Mouse (Mus musculus): ENCODE results near the gene Tmem121b. TPM values are rescaled to one million over a fixed set of nuclear protein-coding genes. Genes with fewer than 3 reads are reported as not detected.

Tmem121b gene
- polyA plus RNA-seq, 1 experiment from 2014 or later, result 0.17 TPM

DNA sequence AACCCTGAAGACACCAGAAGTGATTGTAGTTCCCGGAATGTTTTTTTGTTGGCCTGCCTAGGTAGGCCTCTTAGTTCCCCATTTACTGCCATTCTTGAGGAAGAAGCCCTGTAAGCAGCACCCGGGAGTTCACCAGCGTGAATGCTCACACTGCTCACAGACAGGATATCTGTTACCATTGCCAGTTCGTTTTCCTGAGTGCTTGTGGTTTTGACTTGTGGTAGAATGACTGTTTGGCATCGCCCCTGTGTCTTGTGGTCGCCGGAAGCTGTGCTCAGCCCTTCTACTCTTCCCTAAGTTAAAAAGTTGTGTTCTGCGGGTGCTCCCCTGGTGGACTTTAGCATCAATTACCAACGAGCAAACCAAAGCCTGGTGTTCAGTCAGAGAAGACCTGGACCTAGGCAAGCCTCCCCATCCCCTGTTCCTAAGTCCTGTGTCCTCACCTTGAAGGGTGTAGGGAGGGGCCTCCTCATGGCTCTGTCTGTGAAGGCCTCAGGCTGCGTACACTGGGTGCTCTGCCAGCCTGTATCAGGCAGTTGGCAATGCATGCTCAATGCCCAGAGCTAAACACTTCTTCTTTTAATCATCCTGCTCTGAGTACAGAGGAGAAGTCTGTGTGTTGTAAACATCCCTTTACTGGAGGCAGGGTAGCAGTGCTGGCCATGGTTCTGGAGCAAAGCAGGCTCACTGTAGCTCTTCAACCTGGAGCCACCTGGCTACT is 26.8 kb downstream of the Tmem121b start:
- ATAC-seq (ENCODE audit: insufficient number of reproducible peaks, insufficient read depth, low FRiP score, low read depth), result no peak
- Histone ChIP-seq H3K9ac (replicated peaks; ENCODE audit: low read depth, low read length) (no peak overlapping the region), H3K4me3 (ENCODE audit: low read depth, low read length) (no peak overlapping the region), H3K36me3 (ENCODE audit: control insufficient read depth, insufficient read depth, low read length) (no peaks in the 10 kb centered on the region), H3K4me1 (ENCODE audit: control insufficient read depth, insufficient read depth, low read length) (peaks cover 13% of the 10 kb centered on the region; the same call in 1 of the 2 replicates), H3K27me3 (ENCODE audit: control insufficient read depth, insufficient read depth, low read length) (peaks cover 8% of the 10 kb centered on the region; the same call in 1 of the 2 replicates), H3K27ac (ENCODE audit: low read length) (no peak overlapping the region), H3K9me3 (ENCODE audit: control insufficient read depth, low read depth, low read length) (no peaks in the 10 kb centered on the region), H3K4me2 (replicated peaks; ENCODE audit: low read depth, low read length) (no peak overlapping the region)
- whole genome bisulfite sequencing, result 79% methylated on average over 10 of the region's 10 CpGs

DNA sequence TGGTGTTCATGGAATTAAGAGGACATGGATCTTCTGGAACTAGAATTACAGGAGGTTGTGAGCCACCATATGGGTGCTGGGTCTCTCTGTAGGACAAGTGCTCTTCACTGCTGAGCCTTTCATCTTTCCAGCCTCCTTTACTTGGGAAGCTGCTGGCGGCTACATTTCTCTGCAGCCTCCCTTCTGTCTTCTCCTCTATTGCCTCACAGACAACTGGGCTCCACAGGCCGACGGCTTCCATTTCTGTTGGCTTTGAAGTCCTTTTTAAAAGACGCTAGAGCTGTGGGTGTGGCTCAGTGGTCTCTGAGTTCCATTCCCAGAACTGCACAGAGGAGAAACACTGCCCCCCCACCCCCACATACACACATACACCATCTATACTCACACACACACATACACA is 28.2 kb downstream of the Tmem121b start:
- Histone ChIP-seq H3K4me1 (ENCODE audit: control insufficient read depth, insufficient read depth, low read length) (peaks cover 13% of the 10 kb centered on the region; the same call in 1 of the 2 replicates), H3K4me3 (ENCODE audit: low read depth, low read length) (no peak overlapping the region), H3K36me3 (ENCODE audit: control insufficient read depth, insufficient read depth, low read length) (no peaks in the 10 kb centered on the region), H3K27me3 (ENCODE audit: control insufficient read depth, insufficient read depth, low read length) (peaks cover 8% of the 10 kb centered on the region; the same call in 1 of the 2 replicates), H3K27ac (ENCODE audit: low read length) (no peak overlapping the region), H3K4me2 (replicated peaks; ENCODE audit: low read depth, low read length) (no peak overlapping the region), H3K9ac (replicated peaks; ENCODE audit: low read depth, low read length) (no peak overlapping the region), H3K9me3 (ENCODE audit: control insufficient read depth, low read depth, low read length) (no peaks in the 10 kb centered on the region)
- WGBS, result 43% methylated on average over 4 of the region's 4 CpGs
- ATAC-seq (ENCODE audit: insufficient number of reproducible peaks, insufficient read depth, low FRiP score, low read depth), result no peak

DNA sequence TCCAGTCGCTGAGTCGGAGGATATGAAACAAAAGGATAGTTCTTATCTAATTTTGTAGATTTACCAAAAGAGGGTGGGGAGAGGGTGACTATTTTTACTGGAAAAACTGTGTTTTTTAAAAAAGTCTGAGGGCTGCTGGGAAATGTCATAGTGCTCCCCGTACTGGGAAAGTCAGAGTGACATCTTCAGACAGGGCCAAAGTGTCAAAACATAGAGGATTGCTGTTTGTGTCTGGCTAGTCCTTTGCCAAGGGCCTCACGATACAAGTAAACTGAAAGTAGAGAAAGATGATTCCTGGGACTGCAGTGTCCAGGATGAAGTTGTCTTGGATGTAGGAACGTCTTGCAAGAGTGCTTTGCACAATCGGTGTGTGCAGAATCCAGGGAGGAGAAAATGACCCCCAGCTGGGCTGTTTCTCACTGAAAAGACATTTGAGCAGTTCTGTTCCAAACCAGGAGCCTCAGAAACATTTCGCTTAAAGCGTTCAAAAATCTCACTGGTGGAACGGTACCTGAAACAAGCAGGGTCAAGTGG is 29.1 kb downstream of the Tmem121b start:
- Histone ChIP-seq H3K4me2 (replicated peaks; ENCODE audit: low read depth, low read length) (peak overlapping the region; percentile 69; the same call in 1 of the 2 replicates), H3K27ac (ENCODE audit: low read length) (no peak overlapping the region), H3K9ac (replicated peaks; ENCODE audit: low read depth, low read length) (no peak overlapping the region), H3K9me3 (ENCODE audit: control insufficient read depth, low read depth, low read length) (no peaks in the 10 kb centered on the region), H3K4me3 (ENCODE audit: low read depth, low read length) (peak overlapping the region; percentile 61; the same call in 1 of the 2 replicates), H3K4me1 (ENCODE audit: control insufficient read depth, insufficient read depth, low read length) (peaks cover 13% of the 10 kb centered on the region; the same call in 1 of the 2 replicates), H3K36me3 (ENCODE audit: control insufficient read depth, insufficient read depth, low read length) (no peaks in the 10 kb centered on the region), H3K27me3 (ENCODE audit: control insufficient read depth, insufficient read depth, low read length) (peaks cover 8% of the 10 kb centered on the region; the same call in 1 of the 2 replicates)
- no peak for ATAC-seq (ENCODE audit: insufficient number of reproducible peaks, insufficient read depth, low FRiP score, low read depth)
- WGBS, result 42% methylated on average over 9 of the region's 9 CpGs

DNA sequence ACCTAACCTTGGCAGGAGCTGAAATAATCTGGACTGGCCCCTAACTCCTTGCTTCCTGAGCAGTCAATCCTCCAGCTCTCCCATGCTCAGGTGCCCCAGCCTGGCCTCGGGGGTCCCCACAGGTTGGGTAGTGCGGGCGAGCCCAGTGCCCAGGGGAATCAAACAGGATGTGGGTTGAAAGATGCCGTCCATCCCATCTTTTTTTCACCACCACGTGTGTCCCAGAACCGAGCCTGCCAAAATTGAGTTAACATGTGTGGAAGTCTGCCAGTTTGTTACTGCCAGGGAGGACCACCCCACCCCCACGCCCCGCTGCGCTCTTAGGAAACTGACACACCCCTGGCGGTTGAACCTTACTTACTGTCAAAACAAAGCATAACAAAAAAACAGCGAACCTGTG is 29.7 kb downstream of the Tmem121b start:
- peak overlapping the region; percentile 69 for H3K4me2 ChIP-seq (replicated peaks; ENCODE audit: low read depth, low read length)
- no peak overlapping the region for H3K27ac ChIP-seq (ENCODE audit: low read length)
- H3K9me3 ChIP-seq (ENCODE audit: control insufficient read depth, low read depth, low read length), result no peaks in the 10 kb centered on the region
- peak overlapping the region; percentile 61 for H3K4me3 ChIP-seq (ENCODE audit: low read depth, low read length)
- peaks cover 8% of the 10 kb centered on the region; the same call in 1 of the 2 replicates for H3K27me3 ChIP-seq (ENCODE audit: control insufficient read depth, insufficient read depth, low read length)
- no peak for ATAC-seq (ENCODE audit: insufficient number of reproducible peaks, insufficient read depth, low FRiP score, low read depth)
- H3K9ac ChIP-seq (replicated peaks; ENCODE audit: low read depth, low read length), result no peak overlapping the region
- 8% methylated on average over 11 of the region's 11 CpGs for WGBS
- H3K36me3 ChIP-seq (ENCODE audit: control insufficient read depth, insufficient read depth, low read length), result no peaks in the 10 kb centered on the region
- H3K4me1 ChIP-seq (ENCODE audit: control insufficient read depth, insufficient read depth, low read length), result peaks cover 13% of the 10 kb centered on the region; the same call in 1 of the 2 replicates

DNA sequence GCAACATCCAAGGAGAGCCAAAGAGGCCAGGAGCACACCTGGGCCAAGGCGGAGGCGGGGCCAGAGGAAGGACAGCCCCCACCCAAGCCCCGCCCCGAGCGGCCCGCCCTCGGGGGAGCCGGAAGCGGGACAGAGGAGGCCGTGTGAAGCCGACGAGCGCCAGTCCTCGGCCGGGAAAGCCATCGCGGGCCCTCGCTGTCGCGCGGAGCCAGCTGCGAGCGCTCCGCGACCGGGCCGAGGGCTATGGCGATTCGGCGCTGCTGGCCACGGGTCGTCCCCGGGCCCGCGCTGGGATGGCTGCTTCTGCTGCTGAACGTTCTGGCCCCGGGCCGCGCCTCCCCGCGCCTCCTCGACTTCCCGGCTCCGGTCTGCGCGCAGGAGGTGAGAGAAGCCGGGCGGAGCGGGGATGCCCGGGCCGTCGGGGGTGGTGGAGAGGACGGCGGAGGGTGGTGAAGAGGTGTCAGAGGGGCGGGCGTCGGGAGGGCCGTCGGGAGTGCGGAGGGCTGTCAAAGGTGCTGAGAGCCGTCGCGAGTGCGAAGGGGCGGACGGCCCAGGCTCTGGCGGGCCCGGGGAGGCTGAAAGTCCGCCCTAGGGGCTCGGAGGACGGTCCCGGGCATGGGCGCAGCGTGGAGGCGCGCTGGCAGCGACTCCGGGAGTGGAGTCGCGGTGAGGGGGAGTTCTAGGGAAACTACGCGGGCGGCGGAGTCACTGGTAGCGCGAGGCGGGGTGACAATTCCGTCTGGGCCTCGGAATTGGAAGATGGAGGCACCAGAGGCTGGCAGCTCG is 30.3 kb downstream of the Tmem121b start, which contains the start of gene Il17ra:
TSS of gene Il17ra (plus strand) at position 162 of the 786 bp plus-strand sequence.
- peaks cover 13% of the 10 kb centered on the region; the same call in 1 of the 2 replicates for H3K4me1 ChIP-seq (ENCODE audit: control insufficient read depth, insufficient read depth, low read length)
- peak within 1 kb of the TSS; percentile 45; the same call in 1 of the 2 replicates for H3K9ac ChIP-seq (replicated peaks; ENCODE audit: low read depth, low read length)
- no peaks in the 10 kb centered on the region for H3K36me3 ChIP-seq (ENCODE audit: control insufficient read depth, insufficient read depth, low read length)
- peak within 1 kb of the TSS; percentile 69 for H3K4me2 ChIP-seq (replicated peaks; ENCODE audit: low read depth, low read length)
- peak; percentile 91 for ATAC-seq (ENCODE audit: insufficient number of reproducible peaks, insufficient read depth, low FRiP score, low read depth)
- peaks cover 8% of the 10 kb centered on the region; the same call in 1 of the 2 replicates for H3K27me3 ChIP-seq (ENCODE audit: control insufficient read depth, insufficient read depth, low read length)
- WGBS, result 1% methylated on average over 90 of the region's 90 CpGs
- peak within 1 kb of the TSS; percentile 61 for H3K4me3 ChIP-seq (ENCODE audit: low read depth, low read length)
- no peak within 1 kb of the TSS for H3K27ac ChIP-seq (ENCODE audit: low read length)
- no peaks in the 10 kb centered on the region for H3K9me3 ChIP-seq (ENCODE audit: control insufficient read depth, low read depth, low read length)

DNA sequence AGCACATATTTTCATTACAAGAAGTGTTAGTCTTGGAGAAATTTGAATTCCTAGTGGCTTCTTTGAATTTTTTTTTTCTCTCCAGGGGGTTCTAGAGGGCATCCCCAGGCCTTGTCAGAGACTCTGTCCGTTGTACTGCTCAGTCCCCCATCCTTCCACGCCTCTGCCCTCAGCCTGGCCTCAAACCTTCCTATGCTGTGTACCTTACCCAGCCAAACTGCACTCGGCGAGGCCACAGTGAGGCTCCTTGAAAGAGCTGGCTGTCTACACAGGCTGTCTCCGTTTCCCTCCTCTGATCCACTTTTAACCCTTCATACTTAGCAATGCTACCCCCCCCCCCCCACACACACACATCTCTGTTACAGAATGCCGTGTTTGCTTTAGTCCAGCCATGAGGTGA is 31.4 kb downstream of the Tmem121b start:
- Histone ChIP-seq H3K4me1 (ENCODE audit: control insufficient read depth, insufficient read depth, low read length) (peaks cover 13% of the 10 kb centered on the region; the same call in 1 of the 2 replicates), H3K27ac (ENCODE audit: low read length) (no peak overlapping the region), H3K36me3 (ENCODE audit: control insufficient read depth, insufficient read depth, low read length) (no peaks in the 10 kb centered on the region), H3K9me3 (ENCODE audit: control insufficient read depth, low read depth, low read length) (no peaks in the 10 kb centered on the region), H3K9ac (replicated peaks; ENCODE audit: low read depth, low read length) (no peak overlapping the region), H3K4me3 (ENCODE audit: low read depth, low read length) (no peak overlapping the region), H3K4me2 (replicated peaks; ENCODE audit: low read depth, low read length) (no peak overlapping the region), H3K27me3 (ENCODE audit: control insufficient read depth, insufficient read depth, low read length) (peaks cover 8% of the 10 kb centered on the region; the same call in 1 of the 2 replicates)
- ATAC-seq (ENCODE audit: insufficient number of reproducible peaks, insufficient read depth, low FRiP score, low read depth), result no peak
- 54% methylated on average over 6 of the region's 6 CpGs for WGBS

DNA sequence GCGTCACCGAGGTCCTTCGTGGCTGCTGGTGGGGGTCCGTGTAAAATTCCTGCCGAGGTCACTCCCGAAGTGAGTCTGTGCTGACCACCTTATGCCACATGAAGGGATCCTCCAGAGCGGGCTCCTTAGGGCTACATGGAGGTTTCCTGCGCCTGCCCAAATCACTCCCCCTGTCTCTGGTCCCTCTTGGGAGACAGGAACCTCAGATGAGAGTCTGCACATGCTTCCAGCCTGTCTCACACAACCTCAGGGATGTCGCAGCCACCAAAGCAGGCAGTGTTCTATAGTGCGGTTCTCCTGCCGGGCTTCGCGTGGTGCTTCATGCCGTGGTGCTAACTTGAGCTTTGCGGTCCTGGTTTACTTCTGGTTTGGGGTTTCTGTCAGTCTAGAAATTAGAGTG is 32.4 kb downstream of the Tmem121b start:
- ATAC-seq (ENCODE audit: insufficient number of reproducible peaks, insufficient read depth, low FRiP score, low read depth), result no peak
- H3K27ac ChIP-seq (ENCODE audit: low read length), result no peak overlapping the region
- WGBS, result 61% methylated on average over 15 of the region's 15 CpGs
- no peak overlapping the region for H3K9ac ChIP-seq (replicated peaks; ENCODE audit: low read depth, low read length)
- H3K4me1 ChIP-seq (ENCODE audit: control insufficient read depth, insufficient read depth, low read length), result peaks cover 13% of the 10 kb centered on the region; the same call in 1 of the 2 replicates
- peaks cover 8% of the 10 kb centered on the region; the same call in 1 of the 2 replicates for H3K27me3 ChIP-seq (ENCODE audit: control insufficient read depth, insufficient read depth, low read length)
- no peaks in the 10 kb centered on the region for H3K36me3 ChIP-seq (ENCODE audit: control insufficient read depth, insufficient read depth, low read length)
- no peak overlapping the region for H3K4me3 ChIP-seq (ENCODE audit: low read depth, low read length)
- no peak overlapping the region for H3K4me2 ChIP-seq (replicated peaks; ENCODE audit: low read depth, low read length)
- no peaks in the 10 kb centered on the region for H3K9me3 ChIP-seq (ENCODE audit: control insufficient read depth, low read depth, low read length)

DNA sequence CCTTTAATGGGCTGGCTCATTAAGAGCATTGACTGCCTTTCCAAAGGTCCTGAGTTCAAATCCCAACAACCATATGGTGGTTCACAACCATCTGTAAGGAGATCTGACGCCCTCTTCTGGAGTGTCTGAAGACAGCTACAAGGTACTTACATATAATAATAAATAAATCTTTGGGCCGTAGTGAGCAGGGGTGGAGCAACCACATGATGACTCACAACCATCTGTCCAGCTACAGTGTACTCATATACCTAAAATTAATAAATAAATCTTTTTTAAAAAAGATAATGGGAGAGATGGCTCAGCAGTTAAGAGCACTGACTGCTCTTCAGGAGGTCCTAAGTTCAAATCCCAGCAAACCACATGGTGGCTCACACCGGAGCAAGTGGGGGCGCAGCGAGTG is 35.9 kb downstream of the Tmem121b start:
- H3K4me3 ChIP-seq (ENCODE audit: low read depth, low read length), result no peak overlapping the region
- H3K9me3 ChIP-seq (ENCODE audit: control insufficient read depth, low read depth, low read length), result no peaks in the 10 kb centered on the region
- WGBS, result 84% methylated on average over 5 of the region's 5 CpGs
- no peak for ATAC-seq (ENCODE audit: insufficient number of reproducible peaks, insufficient read depth, low FRiP score, low read depth)
- H3K4me2 ChIP-seq (replicated peaks; ENCODE audit: low read depth, low read length), result no peak overlapping the region
- H3K27ac ChIP-seq (ENCODE audit: low read length), result no peak overlapping the region
- H3K4me1 ChIP-seq (ENCODE audit: control insufficient read depth, insufficient read depth, low read length), result no peaks in the 10 kb centered on the region
- H3K9ac ChIP-seq (replicated peaks; ENCODE audit: low read depth, low read length), result no peak overlapping the region
- peaks cover under 1% of the 10 kb centered on the region; the same call in 1 of the 2 replicates for H3K27me3 ChIP-seq (ENCODE audit: control insufficient read depth, insufficient read depth, low read length)
- H3K36me3 ChIP-seq (ENCODE audit: control insufficient read depth, insufficient read depth, low read length), result no peaks in the 10 kb centered on the region
